Mouse (Mus musculus): ENCODE results near the gene Acox2. TPM values are rescaled to one million over a fixed set of nuclear protein-coding genes. Genes with fewer than 3 reads are reported as not detected.

The Acox2 gene
- total RNA-seq, 2 experiments from 2014 or later = 1.1 to 11.4 TPM

Other genes starting within 250 kb of the Acox2 start
- 10 to 100 TPM; 25.8 to 37.4 TPM for gene Rpp14, start 179.0 kb downstream of the Acox2 start, total RNA-seq (2021)
- gene Pxk, start 161.1 kb downstream of the Acox2 start, total RNA-seq (2021) = 10 to 100 TPM; 33.2 to 37.1 TPM
- gene Pdhb, start 86.3 kb downstream of the Acox2 start, total RNA-seq (2021) = 100 to 1,000 TPM; 233 to 238 TPM
- 10 to 100 TPM; 16.0 to 18.8 TPM for gene Kctd6, start 45.2 kb downstream of the Acox2 start, total RNA-seq (2021)
- 1 to 10 TPM; 1.9 to 4.8 TPM for gene Fam107a, start 58.7 kb upstream of the Acox2 start, total RNA-seq (2021)
- gene Oit1, start 119.4 kb upstream of the Acox2 start, total RNA-seq (2021) = under 1 TPM in 1 of 2 experiments, not detected in 1; 0.22 TPM

Data from adrenal gland, postnatal 4 days (tissue).